Mouse (Mus musculus): ENCODE results near the gene Mcu.

- TF ChIP-seq POLR2A (IDR thresholded peaks at IDR 0.05; ENCODE audit: low read depth, low read length) (no peak), CTCF (IDR thresholded peaks at IDR 0.05; ENCODE audit: borderline replicate concordance, insufficient read depth, low read length) (no peak)
Observed at GRCm38 (mm10) chr10:59465546-59465945, 150.9 kb downstream of the Mcu start.
